Mouse (Mus musculus) myocyte (in vitro differentiated cells): ENCODE data around the gene Slc36a2. TPM values are rescaled to one million over a fixed set of nuclear protein-coding genes. Genes with fewer than 3 reads are reported as not detected.

Experiments
- H3K27me3 ChIP-seq: one replicate; pipeline ENCODE4 v1.6.1; 2011; ENCODE audit not compliant: control insufficient read depth, insufficient read depth, insufficient read length
- H3K36me3 ChIP-seq: one replicate; pipeline ENCODE4 v1.6.1; 2011; ENCODE audit not compliant: control insufficient read depth, insufficient read depth
- H3K4me2 ChIP-seq: one replicate; pipeline ENCODE4 v1.6.1; 2011; ENCODE audit warnings: low read depth, control low read depth
- H3K4me3 ChIP-seq: one replicate; pipeline ENCODE4 v1.5.1; 2011; ENCODE audit warnings: mild to moderate bottlenecking, control low read depth, moderate library complexity
- H3K79me2 ChIP-seq: one replicate; pipeline ENCODE4 v1.6.1; 2011; ENCODE audit not compliant: control insufficient read depth, insufficient read depth
- H3ac ChIP-seq: one replicate; pipeline ENCODE4 v1.6.1; 2011; ENCODE audit not compliant: control insufficient read depth, insufficient read length
- CEBPB ChIP-seq: IDR thresholded peaks from 2 replicates; pipeline ENCODE4 v1.6.1; 2011; ENCODE audit warnings: mild to moderate bottlenecking, moderate library complexity; ENCODE audit not compliant: poor library complexity, insufficient read depth, severe bottlenecking
- E2F4 ChIP-seq: IDR thresholded peaks from one replicate; pipeline ENCODE4 v1.6.1; 2011; ENCODE audit warnings: mild to moderate bottlenecking, control low read depth, moderate library complexity; ENCODE audit not compliant: insufficient read depth
- MAX ChIP-seq: IDR thresholded peaks from one replicate; pipeline ENCODE4 v1.6.1; 2011; ENCODE audit warnings: low read depth, mild to moderate bottlenecking, control low read depth
- MYOD1 ChIP-seq, 3 experiments: IDR thresholded peaks; one replicate each; pipeline ENCODE4 v1.6.1; 2011; ENCODE audit warnings: control low read depth in 2 of 3, low read depth in 2 of 3, mild to moderate bottlenecking in 2 of 3, moderate library complexity in 1 of 3; ENCODE audit not compliant: insufficient read length in 2 of 3, control insufficient read depth in 1 of 3
- MYOG ChIP-seq, 3 experiments: IDR thresholded peaks; one replicate each; pipeline ENCODE4 v1.6.1; 2011; ENCODE audit warnings: control low read depth in 2 of 3, low read depth in 2 of 3, mild to moderate bottlenecking in 2 of 3; ENCODE audit not compliant: insufficient read length in 2 of 3, control insufficient read depth in 1 of 3, insufficient read depth in 1 of 3
- POLR2A ChIP-seq: IDR thresholded peaks from one replicate; pipeline ENCODE4 v1.6.1; 2011; ENCODE audit warnings: low read depth, mild to moderate bottlenecking, control low read depth, moderate library complexity; ENCODE audit not compliant: insufficient read length
- POLR2AphosphoS2 ChIP-seq: IDR thresholded peaks from one replicate; pipeline ENCODE4 v1.6.1; 2011; ENCODE audit warnings: low read depth, control low read depth; ENCODE audit not compliant: insufficient read length
- REST ChIP-seq: IDR thresholded peaks from one replicate; pipeline ENCODE4 v1.6.1; 2011; ENCODE audit warnings: mild to moderate bottlenecking, control low read depth, moderate library complexity; ENCODE audit not compliant: insufficient read depth, insufficient read length
- SRF ChIP-seq: IDR thresholded peaks from one replicate; pipeline ENCODE4 v1.6.1; 2011; ENCODE audit warnings: low read depth; ENCODE audit not compliant: control insufficient read depth, insufficient read length
- TCF12 ChIP-seq: IDR thresholded peaks from one replicate; pipeline ENCODE4 v1.6.1; 2011; ENCODE audit warnings: mild to moderate bottlenecking, control low read depth; ENCODE audit not compliant: poor library complexity, insufficient read depth, severe bottlenecking
- TCF3 ChIP-seq: IDR thresholded peaks from one replicate; pipeline ENCODE4 v1.6.1; 2011; ENCODE audit warnings: low read depth, control low read depth; ENCODE audit not compliant: insufficient read length
- USF1 ChIP-seq: IDR thresholded peaks from one replicate; pipeline ENCODE4 v1.6.1; 2011; ENCODE audit warnings: low read depth, mild to moderate bottlenecking, control low read depth, moderate library complexity
- polyA plus RNA-seq: library from polyadenylated mRNA; unstranded; fragments of >200 nt; fragmentation: generic; extraction: Trizol; gene quantifications from one replicate; pipeline ENCODE4 v1.2.1, GENCODE M21; 2012; ENCODE audit warnings: missing spikeins

Gene Slc36a2
- polyA plus RNA-seq, 1 experiment = not detected

GRCm38 (mm10) chr11:55158785-55159359, 26.0 kb downstream of the Slc36a2 start:
- no peak overlapping the region for H3ac ChIP-seq
- H3K79me2 ChIP-seq = no peaks in the 10 kb centered on the region
- H3K4me3 ChIP-seq = no peak overlapping the region
- H3K36me3 ChIP-seq = no peaks in the 10 kb centered on the region
- H3K27me3 ChIP-seq = peaks cover 20% of the 10 kb centered on the region
- no peak for TF ChIP-seq TCF12
- no peak for TF ChIP-seq MYOD1 (IDR thresholded peaks at IDR 0.05; ENCODE audit: control insufficient read depth in 1 of 3, insufficient read length in 2 of 3, low read depth in 2 of 3)
- TF ChIP-seq REST = no peak
- TF ChIP-seq E2F4 = no peak
- TF ChIP-seq POLR2A = no peak
- no peak for TF ChIP-seq POLR2AphosphoS2
- no peak overlapping the region for H3K4me2 ChIP-seq

- H3ac ChIP-seq = no peak overlapping the region
- TF ChIP-seq CEBPB (no peak), MYOD1 (IDR thresholded peaks at IDR 0.05; ENCODE audit: control insufficient read depth in 1 of 3, insufficient read length in 2 of 3, low read depth in 2 of 3) (no peak), REST (no peak), USF1 (no peak), TCF3 (no peak), MAX (no peak), E2F4 (no peak), TCF12 (no peak), POLR2AphosphoS2 (no peak), MYOG (IDR thresholded peaks at IDR 0.05; ENCODE audit: control insufficient read depth in 1 of 3, insufficient read depth in 1 of 3, insufficient read length in 2 of 3, low read depth in 2 of 3) (no peak), POLR2A (no peak), SRF (no peak)
Measured at GRCm38 (mm10) chr11:55155070-55155421, 29.8 kb downstream of the Slc36a2 start.

GRCm38 (mm10) chr11:55154398-55155069, 30.3 kb downstream of the Slc36a2 start:
- no peak overlapping the region for H3K4me3 ChIP-seq
- no peaks in the 10 kb centered on the region for H3K79me2 ChIP-seq
- no peak overlapping the region for H3ac ChIP-seq
- H3K36me3 ChIP-seq = no peaks in the 10 kb centered on the region
- H3K4me2 ChIP-seq = no peak overlapping the region
- peaks cover 9% of the 10 kb centered on the region for H3K27me3 ChIP-seq
- TF ChIP-seq CEBPB = no peak

More at GRCm38 (mm10) chr11:55155070-55155421, 29.8 kb downstream of the Slc36a2 start:
- Histone ChIP-seq H3K27me3 (peaks cover 9% of the 10 kb centered on the region), H3K4me2 (no peak overlapping the region), H3K4me3 (no peak overlapping the region), H3K79me2 (no peaks in the 10 kb centered on the region), H3K36me3 (no peaks in the 10 kb centered on the region)

DNA sequence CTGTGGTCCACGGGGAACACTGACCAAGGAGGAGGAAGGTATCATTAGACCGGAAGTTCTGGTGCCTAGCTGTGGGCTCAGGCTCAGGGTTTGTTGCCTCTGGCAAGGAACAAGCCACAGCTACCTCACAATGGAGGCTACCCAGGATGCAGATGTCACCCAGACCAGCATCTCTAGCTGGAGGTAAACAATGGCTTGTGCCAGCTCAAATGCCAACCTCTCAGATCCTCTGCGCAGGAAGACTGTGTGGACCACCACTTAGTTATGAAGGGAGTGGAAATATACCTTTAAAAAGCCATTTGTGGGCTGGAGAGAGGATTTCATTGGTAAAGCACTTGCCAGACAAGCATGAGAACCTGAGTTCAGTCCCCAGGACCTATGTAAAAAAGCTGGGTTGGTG, 33.3 kb downstream of the Slc36a2 start, which contains the start of gene Slc36a3:
Gene Slc36a3 (minus strand): TSS at position 101 of the 400 bp plus-strand sequence.
- no peak within 1 kb of the TSS for H3K4me2 ChIP-seq
- TF ChIP-seq REST = no peak
- TF ChIP-seq MYOD1 (IDR thresholded peaks at IDR 0.05; ENCODE audit: control insufficient read depth in 1 of 3, insufficient read length in 2 of 3, low read depth in 2 of 3) = no peak
- no peak for TF ChIP-seq USF1
- TF ChIP-seq POLR2AphosphoS2 = no peak
- no peak for TF ChIP-seq TCF12
- no peak for TF ChIP-seq TCF3
- no peak for TF ChIP-seq SRF
- TF ChIP-seq MAX = no peak
- TF ChIP-seq POLR2A = no peak
- TF ChIP-seq E2F4 = no peak
- no peak for TF ChIP-seq MYOG (IDR thresholded peaks at IDR 0.05; ENCODE audit: control insufficient read depth in 1 of 3, insufficient read depth in 1 of 3, insufficient read length in 2 of 3, low read depth in 2 of 3)
- no peak for TF ChIP-seq CEBPB
- no peaks in the 10 kb centered on the region for H3K36me3 ChIP-seq
- no peak within 1 kb of the TSS for H3ac ChIP-seq
- H3K4me3 ChIP-seq = no peak within 1 kb of the TSS
- H3K79me2 ChIP-seq = no peaks in the 10 kb centered on the region
- H3K27me3 ChIP-seq = peaks cover 9% of the 10 kb centered on the region

DNA sequence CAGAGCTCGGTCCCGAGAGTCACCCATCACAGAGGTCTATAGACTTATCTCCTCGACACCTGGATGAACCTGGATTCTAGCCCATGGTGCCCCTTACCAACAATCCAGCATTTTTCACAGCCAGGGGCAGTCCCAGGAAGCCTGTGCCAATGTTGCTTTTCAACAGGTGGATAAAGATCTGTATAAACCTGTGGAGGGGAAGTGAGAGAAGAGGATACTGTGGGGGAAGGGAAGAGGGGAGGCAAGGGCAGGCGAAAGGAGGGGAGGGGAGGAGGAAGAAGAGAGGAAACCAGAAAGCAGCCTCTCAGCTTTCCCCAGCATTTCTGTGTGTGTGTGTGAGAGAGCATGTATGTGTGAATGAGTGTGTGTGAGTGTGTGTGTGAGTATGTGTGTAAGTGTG, 36.4 kb downstream of the Slc36a2 start:
- H3ac ChIP-seq = no peak overlapping the region
- H3K4me2 ChIP-seq = no peak overlapping the region
- H3K79me2 ChIP-seq = no peaks in the 10 kb centered on the region
- H3K27me3 ChIP-seq = peaks cover 9% of the 10 kb centered on the region
- no peak for TF ChIP-seq CEBPB
- TF ChIP-seq SRF = no peak
- no peak for TF ChIP-seq E2F4
- no peak for TF ChIP-seq TCF12
- TF ChIP-seq POLR2AphosphoS2 = no peak
- TF ChIP-seq POLR2A = no peak
- no peak for TF ChIP-seq REST
- TF ChIP-seq TCF3 = no peak
- TF ChIP-seq MYOD1 (IDR thresholded peaks at IDR 0.05; ENCODE audit: control insufficient read depth in 1 of 3, insufficient read length in 2 of 3, low read depth in 2 of 3) = no peak
- TF ChIP-seq MYOG (IDR thresholded peaks at IDR 0.05; ENCODE audit: control insufficient read depth in 1 of 3, insufficient read depth in 1 of 3, insufficient read length in 2 of 3, low read depth in 2 of 3) = no peak
- TF ChIP-seq MAX = no peak
- TF ChIP-seq USF1 = no peak
- no peak overlapping the region for H3K4me3 ChIP-seq
- H3K36me3 ChIP-seq = no peaks in the 10 kb centered on the region
